In genomic region chr11:120171168-120171567, GRCm38 (mm10) we compare ENCODE assay signal across 11 mouse cellular contexts. TPM values are rescaled to one million over a fixed set of nuclear protein-coding genes. Genes with fewer than 3 reads are reported as not detected.
DNase-seq lines count a peak whose midpoint lies in the region; ATAC-seq and TF ChIP-seq lines count a peak whose summit lies in the region.
"Had no signal": no experiment of that assay in that cellular context is flagged by ENCODE, and none has a peak within 500 bp of the region (broad histone marks: within the 10 kb centered on the region; RNA-seq: fewer than 3 reads in every experiment).

No protein-coding gene starts in this region.

- no peak for ATAC-seq in kidney, embryonic 15.5 days (replicated peaks; ENCODE audit: low FRiP score)
- ATAC-seq in embryonic facial prominence, embryonic 14.5 days (ENCODE audit: low read depth) = peak; percentile 48
- 0 out of 2 replicates have a peak, but pooled peaks have one; percentile 32 for ATAC-seq in liver, embryonic 14.5 days (ENCODE audit: insufficient read depth)
- no peak for ATAC-seq in midbrain, postnatal 0 days (ENCODE audit: low FRiP score)

- TF ChIP-seq POLR2A in kidney, adult 2 months (IDR thresholded peaks at IDR 0.05; ENCODE audit: low read depth, low read length) = no peak

- H3K27me3 ChIP-seq in kidney, embryonic 15.5 days = no peaks in the 10 kb centered on the region; the same call in 1 of the 2 replicates
- H3K27me3 ChIP-seq in kidney, adult 2 months (replicated peaks; ENCODE audit: control insufficient read depth, insufficient read depth, low read length) = no peaks in the 10 kb centered on the region
- H3K27me3 ChIP-seq in embryonic facial prominence, embryonic 14.5 days (replicated peaks; ENCODE audit: control insufficient read depth, insufficient read depth, low read length) = no peaks in the 10 kb centered on the region
- H3K27me3 ChIP-seq in liver, embryonic 14.5 days (ENCODE audit: control insufficient read depth, insufficient read depth, low read length) = no peaks in the 10 kb centered on the region
- no peaks in the 10 kb centered on the region for H3K27me3 ChIP-seq in midbrain, postnatal 0 days (ENCODE audit: insufficient read depth, low read length)
- H3K27me3 ChIP-seq: embryonic facial prominence, embryonic 12.5 days had no signal

- 35% methylated on average over 8 of the region's 8 CpGs for WGBS in kidney, embryonic 15.5 days
- 69% methylated on average over 8 of the region's 8 CpGs for WGBS in kidney, adult 2 months
- 21% methylated on average over 8 of the region's 8 CpGs for WGBS in embryonic facial prominence, embryonic 14.5 days
- 44% methylated on average over 8 of the region's 8 CpGs for WGBS in liver, embryonic 14.5 days (ENCODE audit: insufficient replicate concordance)
- WGBS in midbrain, postnatal 0 days = 69% methylated on average over 8 of the region's 8 CpGs

- H3K4me2 ChIP-seq in kidney, embryonic 15.5 days = no peak overlapping the region
- no peak overlapping the region for H3K4me2 ChIP-seq in embryonic facial prominence, embryonic 14.5 days (ENCODE audit: low read depth, low read length)
- H3K4me2 ChIP-seq in liver, embryonic 14.5 days (ENCODE audit: low read depth) = no peak overlapping the region
- H3K4me2 ChIP-seq in midbrain, postnatal 0 days (ENCODE audit: low read depth, low read length, poor library complexity, severe bottlenecking) = no peak overlapping the region
- H3K4me2 ChIP-seq: embryonic facial prominence, embryonic 12.5 days had no signal

- H3K4me1 ChIP-seq in kidney, embryonic 15.5 days = peaks cover 51% of the 10 kb centered on the region
- H3K4me1 ChIP-seq in kidney, adult 2 months (ENCODE audit: control insufficient read depth, insufficient read depth, low read length) = no peaks in the 10 kb centered on the region
- peaks cover 14% of the 10 kb centered on the region for H3K4me1 ChIP-seq in embryonic facial prominence, embryonic 14.5 days (ENCODE audit: control insufficient read depth, insufficient read depth, low read length)
- H3K4me1 ChIP-seq in liver, embryonic 14.5 days (replicated peaks; ENCODE audit: control insufficient read depth in 2 of 2, insufficient read depth in 2 of 2, low read length in 1 of 2) = peaks cover 0 to 8% of the 10 kb centered on the region in 2 experiments; a peak in 2 of 4 replicates
- no peaks in the 10 kb centered on the region for H3K4me1 ChIP-seq in midbrain, postnatal 0 days (ENCODE audit: insufficient read depth, low read length)

- H3K9ac ChIP-seq in kidney, embryonic 15.5 days = peak overlapping the region; percentile 5; the same call in 1 of the 2 replicates
- no peak overlapping the region for H3K9ac ChIP-seq in embryonic facial prominence, embryonic 14.5 days (ENCODE audit: low read depth, low read length)
- H3K9ac ChIP-seq in liver, embryonic 14.5 days (replicated peaks) = no peak overlapping the region
- H3K9ac ChIP-seq in midbrain, postnatal 0 days (replicated peaks; ENCODE audit: low read length, poor library complexity, severe bottlenecking) = no peak overlapping the region
- H3K9ac ChIP-seq: embryonic facial prominence, embryonic 12.5 days had no signal

- no peaks in the 10 kb centered on the region for H3K9me3 ChIP-seq in kidney, embryonic 15.5 days (replicated peaks)
- H3K9me3 ChIP-seq in embryonic facial prominence, embryonic 14.5 days (ENCODE audit: control insufficient read depth, low read length) = no peaks in the 10 kb centered on the region
- no peaks in the 10 kb centered on the region for H3K9me3 ChIP-seq in liver, embryonic 14.5 days (ENCODE audit: control insufficient read depth, low read length)
- no peaks in the 10 kb centered on the region for H3K9me3 ChIP-seq in midbrain, postnatal 0 days (ENCODE audit: low read length)
- H3K9me3 ChIP-seq: embryonic facial prominence, embryonic 12.5 days; G1E had no signal

- no peak for TF ChIP-seq CTCF in kidney, adult 2 months (conservative IDR thresholded peaks at IDR 0.05; ENCODE audit: insufficient read depth, insufficient read length, low read depth, low read length)
- no peak for TF ChIP-seq CTCF in liver, embryonic 14.5 days (IDR thresholded peaks at IDR 0.05; ENCODE audit: low read depth)
- TF ChIP-seq CTCF in midbrain, postnatal 0 days (IDR thresholded peaks at IDR 0.05) = no peak

- TF ChIP-seq EP300 in liver, embryonic 14.5 days (IDR thresholded peaks at IDR 0.05; ENCODE audit: low read depth) = no peak

- no peak overlapping the region for H3K4me3 ChIP-seq in kidney, embryonic 15.5 days (replicated peaks)
- H3K4me3 ChIP-seq in kidney, adult 2 months (ENCODE audit: insufficient read depth, low read depth, low read length) = no peak overlapping the region
- H3K4me3 ChIP-seq in embryonic facial prominence, embryonic 14.5 days (ENCODE audit: low read depth, low read length) = no peak overlapping the region
- H3K4me3 ChIP-seq in liver, embryonic 14.5 days (ENCODE audit: insufficient read depth in 1 of 2, low read depth in 2 of 2, low read length in 2 of 2) = no peak overlapping the region
- no peak overlapping the region for H3K4me3 ChIP-seq in midbrain, postnatal 0 days (ENCODE audit: low read depth, low read length)
- H3K4me3 ChIP-seq: embryonic facial prominence, embryonic 12.5 days had no signal

- DNase-seq in kidney, adult 2 months = no peak
- peak; percentile 87 for DNase-seq in adipocyte (ENCODE audit: low spot score)
- peak; percentile 34 for DNase-seq in embryonic facial prominence, embryonic 14.5 days (ENCODE audit: low spot score)
- no peak for DNase-seq in liver, embryonic 14.5 days (ENCODE audit: low read depth in 3 of 3, low spot score in 3 of 3)
- no peak for DNase-seq in midbrain, postnatal 0 days (ENCODE audit: low spot score)
- no peak for DNase-seq in lung, adult 18-20 months
- DNase-seq: cerebellum, adult 11 months had no signal

- H3K27ac ChIP-seq in kidney, embryonic 15.5 days = no peak overlapping the region
- H3K27ac ChIP-seq in kidney, adult 2 months (ENCODE audit: insufficient read depth, low read depth, low read length) = no peak overlapping the region
- no peak overlapping the region for H3K27ac ChIP-seq in embryonic facial prominence, embryonic 14.5 days (replicated peaks; ENCODE audit: low read depth, low read length)
- no peak overlapping the region for H3K27ac ChIP-seq in liver, embryonic 14.5 days
- no peak overlapping the region for H3K27ac ChIP-seq in midbrain, postnatal 0 days (ENCODE audit: low read depth, low read length)
- H3K27ac ChIP-seq: embryonic facial prominence, embryonic 12.5 days; macrophage had no signal

- no peaks in the 10 kb centered on the region for H3K36me3 ChIP-seq in kidney, embryonic 15.5 days
- H3K36me3 ChIP-seq in kidney, adult 2 months (ENCODE audit: control insufficient read depth, insufficient read depth, low read length) = no peaks in the 10 kb centered on the region
- no peaks in the 10 kb centered on the region for H3K36me3 ChIP-seq in embryonic facial prominence, embryonic 14.5 days (ENCODE audit: control insufficient read depth, insufficient read depth, low read length)
- no peaks in the 10 kb centered on the region for H3K36me3 ChIP-seq in liver, embryonic 14.5 days (replicated peaks; ENCODE audit: control insufficient read depth, insufficient read depth, low read depth)
- no peaks in the 10 kb centered on the region for H3K36me3 ChIP-seq in midbrain, postnatal 0 days (ENCODE audit: insufficient read depth, low read length)
- H3K36me3 ChIP-seq: embryonic facial prominence, embryonic 12.5 days; G1E had no signal

RNA-seq across cellular contexts. Expression of gene Slc38a10, which starts 20.0 kb away (rescaled TPM):
- polyA plus RNA-seq in kidney, embryonic 15.5 days (2015; fragmentation: Nextera tagmentation; extraction: Ambion mirVana) = 109 and 115 TPM in 2 replicates
- polyA plus RNA-seq in kidney, adult 2 months (2012; rRNA removed) = 151 and 178 TPM in 2 replicates
- 78.8 and 86.4 TPM in 2 replicates for polyA plus RNA-seq in embryonic facial prominence, embryonic 14.5 days (2014; fragmentation: Nextera tagmentation; extraction: Ambion mirVana)
- 15.9 and 21.0 TPM in 2 replicates for polyA plus RNA-seq in liver, embryonic 14.5 days (2012; rRNA removed)
- 21.8 and 23.3 TPM in 2 replicates for polyA plus RNA-seq in liver, embryonic 14.5 days (2014; fragmentation: Nextera tagmentation; extraction: Ambion mirVana)
- total RNA-seq in midbrain, postnatal 0 days (2014; rRNA removed) = 171 and 175 TPM in 2 replicates
- 108 and 111 TPM in 2 replicates for polyA plus RNA-seq in midbrain, postnatal 0 days (2015; fragmentation: Nextera tagmentation; extraction: Ambion mirVana)

Comparison
In these comparisons a context has a peak if more than half of its experiments do, and no peak if none do; other contexts are left out.
1. ATAC-seq: peak in embryonic facial prominence, embryonic 14.5 days (single experiment) and liver, embryonic 14.5 days (single experiment); none in kidney, embryonic 15.5 days (single experiment) and midbrain, postnatal 0 days (single experiment).
2. DNase-seq: peak in adipocyte (single experiment) and embryonic facial prominence, embryonic 14.5 days (single experiment); none in kidney, adult 2 months (single experiment), liver, embryonic 14.5 days (0 of 3), midbrain, postnatal 0 days (single experiment) and lung, adult 18-20 months (0 of 2).